Mouse (Mus musculus) myocyte (in vitro differentiated cells): ENCODE results near the gene 1700016H13Rik.

ENCODE experiments used
- E2F4 ChIP-seq: IDR thresholded peaks from one replicate; pipeline ENCODE4 v1.6.1; 2011; ENCODE audit warnings: mild to moderate bottlenecking, control low read depth, moderate library complexity; ENCODE audit not compliant: insufficient read depth
- MAX ChIP-seq: IDR thresholded peaks from one replicate; pipeline ENCODE4 v1.6.1; 2011; ENCODE audit warnings: low read depth, mild to moderate bottlenecking, control low read depth
- POLR2A ChIP-seq: IDR thresholded peaks from one replicate; pipeline ENCODE4 v1.6.1; 2011; ENCODE audit warnings: low read depth, mild to moderate bottlenecking, control low read depth, moderate library complexity; ENCODE audit not compliant: insufficient read length
- SRF ChIP-seq: IDR thresholded peaks from one replicate; pipeline ENCODE4 v1.6.1; 2011; ENCODE audit warnings: low read depth; ENCODE audit not compliant: control insufficient read depth, insufficient read length
- USF1 ChIP-seq: IDR thresholded peaks from one replicate; pipeline ENCODE4 v1.6.1; 2011; ENCODE audit warnings: low read depth, mild to moderate bottlenecking, control low read depth, moderate library complexity

DNA sequence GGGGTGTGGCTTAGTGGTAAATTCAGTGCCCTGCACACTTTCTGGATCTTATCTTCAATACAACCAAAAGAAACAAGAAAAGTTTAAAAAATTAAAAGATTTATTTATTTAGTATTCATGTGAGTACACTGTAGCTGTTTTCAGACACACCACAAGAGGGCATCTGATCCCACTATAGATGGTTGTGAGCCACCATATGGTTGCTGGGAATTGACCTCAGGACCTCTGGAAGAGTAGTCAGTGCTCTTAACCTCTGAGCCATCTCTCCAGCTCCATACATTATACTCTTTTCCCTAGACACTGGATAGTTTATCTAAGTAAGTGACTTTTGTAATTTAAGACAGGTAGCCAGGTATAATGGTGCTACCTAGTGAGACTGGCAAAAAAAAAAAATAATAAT, 35.4 kb upstream of the 1700016H13Rik start:
- TF ChIP-seq MAX (no peak), POLR2A (no peak), USF1 (no peak), E2F4 (no peak), SRF (no peak)
